Mouse (Mus musculus) lung, adult 2 months (tissue): ENCODE measurements around the gene Slain2.

Source experiments
- CTCF ChIP-seq: fragments of 200-500 bp; IDR thresholded peaks from 2 replicates; pipeline ENCODE4 v1.5.1; 2011; ENCODE audit warnings: mild to moderate bottlenecking, low read length, control low read depth; ENCODE audit not compliant: insufficient read depth
- POLR2A ChIP-seq: fragments of 200-500 bp; IDR thresholded peaks from 2 replicates; pipeline ENCODE4 v1.6.1; 2011; ENCODE audit warnings: low read depth, mild to moderate bottlenecking, control low read depth, low read length, borderline replicate concordance; ENCODE audit errors: extremely low read depth

DNA sequence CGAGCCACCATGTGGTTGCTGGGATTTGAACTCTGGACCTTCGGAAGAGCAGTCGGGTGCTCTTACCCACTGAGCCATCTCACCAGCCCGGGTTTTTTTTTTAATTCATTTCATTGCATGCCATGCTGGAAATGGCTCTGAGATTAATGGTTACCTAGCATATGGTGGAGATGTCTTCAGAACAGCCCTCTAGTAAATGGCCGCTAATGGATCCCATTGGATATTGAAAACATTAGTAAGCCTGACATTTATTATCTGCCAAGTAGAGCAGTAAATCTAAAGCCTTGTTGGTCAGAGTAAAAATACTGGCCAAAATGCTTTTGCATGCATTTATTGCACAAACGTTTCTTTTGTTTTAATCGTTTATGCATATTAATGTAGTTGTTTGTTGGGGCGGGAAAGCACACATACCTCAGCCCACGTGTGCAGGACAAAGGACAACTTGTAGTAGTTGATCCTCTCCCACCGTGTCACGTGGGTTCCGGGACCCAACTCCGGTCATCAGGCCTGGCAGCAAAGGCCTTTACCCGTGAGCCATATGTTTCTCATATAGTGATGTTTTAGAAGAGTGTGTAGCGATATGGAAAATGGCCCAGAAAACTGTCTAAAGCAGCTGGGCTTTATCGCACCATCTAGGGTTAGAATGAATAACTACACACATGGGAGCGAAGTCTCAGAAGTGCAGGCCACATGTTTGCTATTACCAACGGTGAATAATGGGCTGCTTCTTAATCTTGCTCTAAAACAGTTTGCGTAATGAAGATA lies 27.5 kb upstream of the Slain2 start:
- no peak for TF ChIP-seq CTCF
- TF ChIP-seq POLR2A = no peak
